Mouse (Mus musculus): ENCODE results near the gene H1fx. TPM values are rescaled to one million over a fixed set of nuclear protein-coding genes. Genes with fewer than 3 reads are reported as not detected.
"Not testable (repeated sequence)": the region's sequence is repeated elsewhere in the genome, so short reads cannot be mapped to it uniquely, and the experiment has no call there.

The H1fx gene
- polyA plus RNA-seq, 1 experiment from 2014 or later = 29.6 TPM

GRCm38 (mm10) chr6:87970041-87970440 lies 11.4 kb downstream of the H1fx start:
- Histone ChIP-seq H3K4me1 (replicated peaks) (no peaks in the 10 kb centered on the region), H3K27ac (no peak overlapping the region), H3K27me3 (replicated peaks) (no peaks in the 10 kb centered on the region), H3K9ac (no peak overlapping the region), H3K36me3 (no peaks in the 10 kb centered on the region), H3K9me3 (no peaks in the 10 kb centered on the region), H3K4me3 (replicated peaks) (no peak overlapping the region), H3K4me2 (replicated peaks) (no peak overlapping the region)
- 29% methylated on average over 2 of the region's 2 CpGs for WGBS
- no peak for ATAC-seq

- not testable (repeated sequence) for H3K27me3 ChIP-seq (replicated peaks); H3K9me3 ChIP-seq; H3K9ac ChIP-seq; H3K27ac ChIP-seq; ATAC-seq; H3K4me3 ChIP-seq (replicated peaks); H3K4me1 ChIP-seq (replicated peaks); H3K36me3 ChIP-seq; H3K4me2 ChIP-seq (replicated peaks)
- WGBS = 45% methylated on average over 4 of the region's 4 CpGs
Measured at GRCm38 (mm10) chr6:87962457-87962856, 19.0 kb downstream of the H1fx start.

GRCm38 (mm10) chr6:87942179-87942578 lies 39.3 kb downstream of the H1fx start:
- no peak overlapping the region for H3K27ac ChIP-seq
- H3K36me3 ChIP-seq = no peaks in the 10 kb centered on the region
- no peaks in the 10 kb centered on the region for H3K27me3 ChIP-seq (replicated peaks)
- H3K4me1 ChIP-seq (replicated peaks) = peaks cover 2% of the 10 kb centered on the region; the same call in 1 of the 2 replicates
- H3K9me3 ChIP-seq = no peaks in the 10 kb centered on the region
- H3K4me3 ChIP-seq (replicated peaks) = no peak overlapping the region
- ATAC-seq = no peak
- WGBS = 82% methylated on average over 7 of the region's 7 CpGs
- H3K4me2 ChIP-seq (replicated peaks) = no peak overlapping the region
- no peak overlapping the region for H3K9ac ChIP-seq

GRCm38 (mm10) chr6:87938941-87939340 lies 42.5 kb downstream of the H1fx start:
- 88% methylated on average over 3 of the region's 3 CpGs for WGBS
- H3K4me3 ChIP-seq (replicated peaks) = no peak overlapping the region
- H3K36me3 ChIP-seq = 0 out of 2 replicates have a peak, but pooled peaks cover 10% of the 10 kb centered on the region
- H3K4me2 ChIP-seq (replicated peaks) = no peak overlapping the region
- no peak for ATAC-seq
- H3K27ac ChIP-seq = no peak overlapping the region
- H3K9ac ChIP-seq = no peak overlapping the region
- H3K9me3 ChIP-seq = no peaks in the 10 kb centered on the region
- H3K4me1 ChIP-seq (replicated peaks) = peaks cover 2% of the 10 kb centered on the region; the same call in 1 of the 2 replicates
- H3K27me3 ChIP-seq (replicated peaks) = no peaks in the 10 kb centered on the region

GRCm38 (mm10) chr6:87937178-87937788 lies 44.2 kb downstream of the H1fx start:
- Histone ChIP-seq H3K27me3 (replicated peaks) (no peaks in the 10 kb centered on the region), H3K4me1 (replicated peaks) (peaks cover 2% of the 10 kb centered on the region; the same call in 1 of the 2 replicates), H3K9me3 (no peaks in the 10 kb centered on the region), H3K36me3 (peaks cover 16% of the 10 kb centered on the region), H3K4me2 (replicated peaks) (no peak overlapping the region), H3K9ac (no peak overlapping the region), H3K27ac (no peak overlapping the region), H3K4me3 (replicated peaks) (no peak overlapping the region)
- WGBS = 38% methylated on average over 19 of the region's 19 CpGs
- ATAC-seq = peak; percentile 98

GRCm38 (mm10) chr6:87935037-87935436 lies 46.4 kb downstream of the H1fx start:
- Histone ChIP-seq H3K4me3 (replicated peaks) (no peak overlapping the region), H3K9me3 (no peaks in the 10 kb centered on the region), H3K36me3 (peaks cover 27% of the 10 kb centered on the region), H3K27me3 (replicated peaks) (no peaks in the 10 kb centered on the region), H3K9ac (no peak overlapping the region), H3K27ac (no peak overlapping the region), H3K4me2 (replicated peaks) (no peak overlapping the region), H3K4me1 (replicated peaks) (peaks cover 2% of the 10 kb centered on the region; the same call in 1 of the 2 replicates)
- WGBS = 89% methylated on average over 5 of the region's 5 CpGs
- ATAC-seq = no peak

Other genes with a start within 250 kb of the H1fx start
- 1.4 and 2.2 TPM in 2 replicates for gene Gp9, start 203.6 kb downstream of the H1fx start, polyA plus RNA-seq (2015; fragmentation: Nextera tagmentation; extraction: Ambion mirVana)
- gene Rab43, start 169.5 kb downstream of the H1fx start, polyA plus RNA-seq (2015; fragmentation: Nextera tagmentation; extraction: Ambion mirVana) = 11.0 and 12.2 TPM in 2 replicates
- 3.3 and 4.1 TPM in 2 replicates for gene Gm45140, start 145.8 kb downstream of the H1fx start, polyA plus RNA-seq (2015; fragmentation: Nextera tagmentation; extraction: Ambion mirVana)
- 50.7 and 58.1 TPM in 2 replicates for gene Isy1, start 142.8 kb downstream of the H1fx start, polyA plus RNA-seq (2015; fragmentation: Nextera tagmentation; extraction: Ambion mirVana)
- 991 and 1,100 TPM in 2 replicates for gene Cnbp, start 130.5 kb downstream of the H1fx start, polyA plus RNA-seq (2015; fragmentation: Nextera tagmentation; extraction: Ambion mirVana)
- gene Copg1, start 93.8 kb downstream of the H1fx start, polyA plus RNA-seq (2015; fragmentation: Nextera tagmentation; extraction: Ambion mirVana) = 154 and 161 TPM in 2 replicates
- 41.0 TPM in 2 replicates for gene Hmces, start 67.7 kb downstream of the H1fx start, polyA plus RNA-seq (2015; fragmentation: Nextera tagmentation; extraction: Ambion mirVana)
- gene Rab7, start 63.6 kb upstream of the H1fx start, polyA plus RNA-seq (2015; fragmentation: Nextera tagmentation; extraction: Ambion mirVana) = 243 and 244 TPM in 2 replicates
- gene Rpn1, start 102.8 kb upstream of the H1fx start, polyA plus RNA-seq (2015; fragmentation: Nextera tagmentation; extraction: Ambion mirVana) = 423 and 425 TPM in 2 replicates
- 6.4 and 8.7 TPM in 2 replicates for gene Gata2, start 212.3 kb upstream of the H1fx start, polyA plus RNA-seq (2015; fragmentation: Nextera tagmentation; extraction: Ambion mirVana)
- gene Dnajb8, start 240.6 kb upstream of the H1fx start, polyA plus RNA-seq (2015; fragmentation: Nextera tagmentation; extraction: Ambion mirVana) = not detected in 2 replicates

All from intestine, embryonic 15.5 days (tissue).